Mouse (Mus musculus): Measurements from ENCODE around the gene Mat2a. TPM values are rescaled to one million over a fixed set of nuclear protein-coding genes. Genes with fewer than 3 reads are reported as not detected.

Gene Mat2a
- polyA plus RNA-seq, 1 experiment from 2014 or later = 355 TPM

GRCm38 (mm10) chr6:72430989-72431921 is 8.1 kb downstream of the Mat2a start:
- no peak overlapping the region for H3K4me2 ChIP-seq
- ATAC-seq (ENCODE audit: borderline replicate concordance, extremely low read depth, low FRiP score, low TSS enrichment) = 0 out of 2 replicates have a peak, but pooled peaks have one; percentile 5
- H3K36me3 ChIP-seq = peaks cover 83% of the 10 kb centered on the region
- no peaks in the 10 kb centered on the region for H3K4me1 ChIP-seq
- no peak overlapping the region for H3K9ac ChIP-seq
- no peak overlapping the region for H3K27ac ChIP-seq
- no peak overlapping the region for H3K4me3 ChIP-seq
- no peaks in the 10 kb centered on the region for H3K9me3 ChIP-seq
- WGBS = 35% methylated on average over 5 of the region's 5 CpGs
- H3K27me3 ChIP-seq = no peaks in the 10 kb centered on the region

GRCm38 (mm10) chr6:72429061-72429842 is 10.1 kb downstream of the Mat2a start:
- peaks cover 83% of the 10 kb centered on the region for H3K36me3 ChIP-seq
- no peak overlapping the region for H3K27ac ChIP-seq
- H3K4me3 ChIP-seq = no peak overlapping the region
- no peaks in the 10 kb centered on the region for H3K9me3 ChIP-seq
- no peak for ATAC-seq (ENCODE audit: borderline replicate concordance, extremely low read depth, low FRiP score, low TSS enrichment)
- no peak overlapping the region for H3K4me2 ChIP-seq
- no peak overlapping the region for H3K9ac ChIP-seq
- H3K4me1 ChIP-seq = no peaks in the 10 kb centered on the region
- WGBS = 79% methylated on average over 21 of the region's 21 CpGs
- no peaks in the 10 kb centered on the region for H3K27me3 ChIP-seq

GRCm38 (mm10) chr6:72428036-72428435 is 11.3 kb downstream of the Mat2a start:
- Histone ChIP-seq H3K9me3 (no peaks in the 10 kb centered on the region), H3K36me3 (peaks cover 85% of the 10 kb centered on the region), H3K4me3 (no peak overlapping the region), H3K9ac (no peak overlapping the region), H3K4me1 (no peaks in the 10 kb centered on the region), H3K27me3 (no peaks in the 10 kb centered on the region), H3K4me2 (no peak overlapping the region), H3K27ac (no peak overlapping the region)
- peak; percentile 76; the same call in 1 of the 2 replicates for ATAC-seq (ENCODE audit: borderline replicate concordance, extremely low read depth, low FRiP score, low TSS enrichment)
- WGBS = 31% methylated on average over 8 of the region's 8 CpGs

- peaks cover 86% of the 10 kb centered on the region for H3K36me3 ChIP-seq
- no peak overlapping the region for H3K27ac ChIP-seq
- no peaks in the 10 kb centered on the region for H3K4me1 ChIP-seq
- no peak overlapping the region for H3K4me3 ChIP-seq
- no peak for ATAC-seq (ENCODE audit: borderline replicate concordance, extremely low read depth, low FRiP score, low TSS enrichment)
- no peak overlapping the region for H3K9ac ChIP-seq
- no peaks in the 10 kb centered on the region for H3K27me3 ChIP-seq
- 92% methylated on average over 11 of the region's 11 CpGs for WGBS
- no peaks in the 10 kb centered on the region for H3K9me3 ChIP-seq
- H3K4me2 ChIP-seq = no peak overlapping the region
These were observed 13.7 kb downstream of the Mat2a start for GRCm38 (mm10) chr6:72425646-72426045.

GRCm38 (mm10) chr6:72420901-72421300 is 18.5 kb downstream of the Mat2a start:
- Histone ChIP-seq H3K4me2 (no peak overlapping the region), H3K27ac (no peak overlapping the region), H3K9me3 (no peaks in the 10 kb centered on the region), H3K27me3 (no peaks in the 10 kb centered on the region), H3K4me3 (no peak overlapping the region), H3K4me1 (peaks cover 7% of the 10 kb centered on the region; the same call in 1 of the 2 replicates), H3K9ac (no peak overlapping the region), H3K36me3 (peaks cover 70% of the 10 kb centered on the region)
- WGBS = 85% methylated on average over 10 of the region's 10 CpGs
- no peak for ATAC-seq (ENCODE audit: borderline replicate concordance, extremely low read depth, low FRiP score, low TSS enrichment)

- Histone ChIP-seq H3K4me1 (peaks cover 18% of the 10 kb centered on the region), H3K36me3 (peaks cover 59% of the 10 kb centered on the region), H3K9ac (no peak overlapping the region), H3K27me3 (no peaks in the 10 kb centered on the region), H3K9me3 (no peaks in the 10 kb centered on the region), H3K4me3 (no peak overlapping the region), H3K27ac (no peak overlapping the region), H3K4me2 (no peak overlapping the region)
- 79% methylated on average over 1 of the region's 1 CpGs for WGBS
- ATAC-seq (ENCODE audit: borderline replicate concordance, extremely low read depth, low FRiP score, low TSS enrichment) = no peak
These were observed 19.6 kb downstream of the Mat2a start for GRCm38 (mm10) chr6:72419806-72420205.

GRCm38 (mm10) chr6:72418279-72418678 is 21.1 kb downstream of the Mat2a start:
- Histone ChIP-seq H3K27me3 (no peaks in the 10 kb centered on the region), H3K4me1 (peaks cover 24% of the 10 kb centered on the region), H3K27ac (no peak overlapping the region), H3K36me3 (peaks cover 43% of the 10 kb centered on the region), H3K9me3 (no peaks in the 10 kb centered on the region), H3K4me3 (no peak overlapping the region), H3K4me2 (no peak overlapping the region), H3K9ac (no peak overlapping the region)
- no peak for ATAC-seq (ENCODE audit: borderline replicate concordance, extremely low read depth, low FRiP score, low TSS enrichment)
- 90% methylated on average over 4 of the region's 4 CpGs for whole genome bisulfite sequencing

- Histone ChIP-seq H3K4me2 (peak overlapping the region; percentile 5; the same call in 1 of the 2 replicates), H3K27ac (no peak overlapping the region), H3K36me3 (peaks cover 23% of the 10 kb centered on the region), H3K9me3 (no peaks in the 10 kb centered on the region), H3K27me3 (no peaks in the 10 kb centered on the region), H3K4me3 (no peak overlapping the region), H3K4me1 (peaks cover 24% of the 10 kb centered on the region), H3K9ac (no peak overlapping the region)
- ATAC-seq (ENCODE audit: borderline replicate concordance, extremely low read depth, low FRiP score, low TSS enrichment) = no peak
- WGBS = 57% methylated on average over 7 of the region's 7 CpGs
These were observed 23.2 kb downstream of the Mat2a start for GRCm38 (mm10) chr6:72415964-72416772.

- Histone ChIP-seq H3K9me3 (no peaks in the 10 kb centered on the region), H3K4me1 (peaks cover 24% of the 10 kb centered on the region), H3K27ac (no peak overlapping the region), H3K4me3 (peak overlapping the region; percentile 77), H3K27me3 (no peaks in the 10 kb centered on the region), H3K4me2 (peak overlapping the region; percentile 56), H3K36me3 (peaks cover 19% of the 10 kb centered on the region), H3K9ac (peak overlapping the region; percentile 84; the same call in 1 of the 2 replicates)
- 78% methylated on average over 5 of the region's 5 CpGs for WGBS
- no peak for ATAC-seq (ENCODE audit: borderline replicate concordance, extremely low read depth, low FRiP score, low TSS enrichment)
These were observed 24.2 kb downstream of the Mat2a start for GRCm38 (mm10) chr6:72415181-72415580.

- Histone ChIP-seq H3K4me1 (peaks cover 24% of the 10 kb centered on the region), H3K9ac (peak within 1 kb of the TSS; percentile 84), H3K4me2 (peak within 1 kb of the TSS; percentile 56), H3K9me3 (no peaks in the 10 kb centered on the region), H3K4me3 (peak within 1 kb of the TSS; percentile 77), H3K27ac (peak within 1 kb of the TSS; percentile 56), H3K27me3 (no peaks in the 10 kb centered on the region), H3K36me3 (peaks cover 15% of the 10 kb centered on the region)
- ATAC-seq (ENCODE audit: borderline replicate concordance, extremely low read depth, low FRiP score, low TSS enrichment) = peak; percentile 97
- under 1% methylated on average over 33 of the region's 33 CpGs for WGBS
These were observed 25.1 kb downstream of the Mat2a start, which contains the start of gene Ggcx for GRCm38 (mm10) chr6:72414076-72414756. TSS of gene Ggcx (plus strand) at chr6:72414308.

GRCm38 (mm10) chr6:72410518-72410917 is 28.8 kb downstream of the Mat2a start:
- H3K27ac ChIP-seq = no peak overlapping the region
- H3K4me1 ChIP-seq = peaks cover 14% of the 10 kb centered on the region
- no peaks in the 10 kb centered on the region for H3K9me3 ChIP-seq
- no peak for ATAC-seq (ENCODE audit: borderline replicate concordance, extremely low read depth, low FRiP score, low TSS enrichment)
- H3K4me2 ChIP-seq = no peak overlapping the region
- no peak overlapping the region for H3K9ac ChIP-seq
- no peaks in the 10 kb centered on the region for H3K27me3 ChIP-seq
- WGBS = 76% methylated on average over 7 of the region's 7 CpGs
- no peak overlapping the region for H3K4me3 ChIP-seq
- H3K36me3 ChIP-seq = no peaks in the 10 kb centered on the region
